Mouse (Mus musculus) liver, embryonic 14.5 days (tissue): Measurements from ENCODE around the gene 2310011J03Rik. TPM values are rescaled to one million over a fixed set of nuclear protein-coding genes. Genes with fewer than 3 reads are reported as not detected.
A peak's percentile ranks its signal among the peaks of the same experiment; 100 is the strongest.

Experiments
- ATAC-seq: fragments of 200-750 bp; cut with Nextera tagmentation; 2 replicates; pipeline ENCODE4 v1.8.0; 2017; ENCODE audit warnings: moderate number of reproducible peaks, mild to moderate bottlenecking, moderate library complexity; ENCODE audit not compliant: insufficient read depth
- DNase-seq, 3 experiments: peaks; one replicate each; pipeline ENCODE4 v3.0.0-alpha.2; 2012 to 2013; ENCODE audit warnings: low read depth in 3 of 3, low spot score in 3 of 3
- H3K27ac ChIP-seq: fragments of 300-500 bp; sonication (generic); 2 replicates; pipeline ENCODE4 v1.5.1; 2014; ENCODE audit warnings: moderate library complexity, mild to moderate bottlenecking, control low read depth, inconsistent platforms
- H3K27me3 ChIP-seq: fragments of 300-500 bp; sonication (generic); 2 replicates; pipeline ENCODE4 v1.6.1; 2014; ENCODE audit warnings: mild to moderate bottlenecking, low read length, moderate library complexity; ENCODE audit not compliant: control insufficient read depth, insufficient read depth
- H3K36me3 ChIP-seq: fragments of 300-500 bp; sonication (generic); replicated peaks from 2 replicates; pipeline ENCODE4 v1.6.1; 2014; ENCODE audit warnings: low read depth; ENCODE audit not compliant: control insufficient read depth, insufficient read depth
- H3K4me1 ChIP-seq, 2 experiments: fragments of 200-500 bp in 1 of 2; fragments of 300-500 bp in 1 of 2; sonication (generic) in 1 of 2; replicated peaks; 2 replicates each; pipeline ENCODE4 v1.6.1; 2012 to 2014; ENCODE audit warnings: antibody characterized with exemption in 1 of 2, inconsistent platforms in 1 of 2, low read length in 1 of 2; ENCODE audit not compliant: control insufficient read depth in 2 of 2, insufficient read depth in 2 of 2
- H3K4me2 ChIP-seq: fragments of 300-500 bp; sonication (generic); 2 replicates; pipeline ENCODE4 v1.6.1; 2014; ENCODE audit warnings: low read depth, mild to moderate bottlenecking, control low read depth, moderate library complexity
- H3K4me3 ChIP-seq, 2 experiments: fragments of 200-500 bp in 1 of 2; fragments of 300-500 bp in 1 of 2; sonication (generic) in 1 of 2; 2 replicates each; pipeline ENCODE4 v1.5.1; 2012 to 2014; ENCODE audit warnings: low read depth in 2 of 2, low read length in 2 of 2, mild to moderate bottlenecking in 2 of 2, control low read depth in 1 of 2, inconsistent platforms in 1 of 2, moderate library complexity in 1 of 2; ENCODE audit not compliant: insufficient read depth in 1 of 2
- H3K9ac ChIP-seq: fragments of 300-500 bp; sonication (generic); replicated peaks from 2 replicates; pipeline ENCODE4 v1.6.1; 2014; ENCODE audit warnings: mild to moderate bottlenecking, control low read depth, moderate library complexity
- H3K9me3 ChIP-seq: fragments of 300-500 bp; sonication (generic); 2 replicates; pipeline ENCODE4 v1.6.1; 2016; ENCODE audit warnings: low read length, mixed read lengths; ENCODE audit not compliant: control insufficient read depth
- CTCF ChIP-seq: IDR thresholded peaks from 2 replicates; pipeline ENCODE4 v1.5.1; 2016; ENCODE audit warnings: antibody characterized with exemption, low read depth, control low read depth
- EP300 ChIP-seq: IDR thresholded peaks from 2 replicates; pipeline ENCODE4 v1.6.1; 2016; ENCODE audit warnings: antibody characterized with exemption, low read depth
- WGBS: fragments of 180-500 bp; shearing (Covaris S2); extraction: QIAGEN DNeasy Blood & Tissue Kit; methylation state at CpG from one replicate; pipeline ENCODE4 v1.1.7; 2014; ENCODE audit not compliant: insufficient replicate concordance; 5-methylcytosine and 5-hydroxymethylcytosine counted together
- polyA plus RNA-seq, 2 experiments: library from polyadenylated mRNA; depleted of rRNA in 1 of 2; stranded (reverse) in 1 of 2; unstranded in 1 of 2; fragments of >200 nt; fragmentation: Nextera tagmentation in 1 of 2; extraction: Ambion mirVana in 1 of 2; gene quantifications; 2 replicates each; pipeline versions ENCODE4 v1.2.1 to v1.2.3; 2012 to 2014

The 2310011J03Rik gene
- polyA plus RNA-seq, 2 experiments: 24.3 to 29.5 TPM

GRCm38 (mm10) chr10:80292251-80293146 is 27.8 kb downstream of the 2310011J03Rik start, which contains the start of gene Rps15:
Rps15 (plus strand) TSS chr10:80292453.
- peaks cover 7% of the 10 kb centered on the region; the same call in 1 of the 2 replicates for H3K27me3 ChIP-seq

GRCm38 (mm10) chr10:80288657-80289056 is 31.7 kb downstream of the 2310011J03Rik start:
- Histone ChIP-seq H3K4me1 (peaks cover 6 to 7% of the 10 kb centered on the region in 2 experiments), H3K4me2 (no peak overlapping the region), H3K36me3 (peaks cover 43% of the 10 kb centered on the region), H3K9me3 (no peaks in the 10 kb centered on the region), H3K27me3 (no peaks in the 10 kb centered on the region), H3K27ac (no peak overlapping the region), H3K9ac (no peak overlapping the region), H3K4me3 (no peak overlapping the region)
- DNase-seq: no peak
- 72% methylated on average over 8 of the region's 8 CpGs for WGBS
- TF ChIP-seq EP300 (no peak), CTCF (peak; percentile 48)
- ATAC-seq: no peak

More at GRCm38 (mm10) chr10:80292251-80293146, 27.8 kb downstream of the 2310011J03Rik start, which contains the start of gene Rps15:
- TF ChIP-seq CTCF: peak; percentile 93
- peak; percentile 14; the same call in 1 of the 2 replicates for TF ChIP-seq EP300
- Histone ChIP-seq H3K27ac (peak within 1 kb of the TSS; percentile 79), H3K4me1 (peaks cover 9 to 19% of the 10 kb centered on the region in 2 experiments), H3K9ac (peak within 1 kb of the TSS; percentile 99), H3K4me2 (peak within 1 kb of the TSS; percentile 84), H3K9me3 (no peaks in the 10 kb centered on the region), H3K4me3 (peak within 1 kb of the TSS; percentile 87 to 91), H3K36me3 (peaks cover 21% of the 10 kb centered on the region)
- ATAC-seq: peak; percentile 84
- DNase-seq: peak; percentile 89 to 92 (median 91)
- under 1% methylated on average over 72 of the region's 72 CpGs for WGBS

GRCm38 (mm10) chr10:80288097-80288496 is 32.2 kb downstream of the 2310011J03Rik start:
- peaks cover 44% of the 10 kb centered on the region for H3K36me3 ChIP-seq

GRCm38 (mm10) chr10:80285222-80286070 is 34.9 kb downstream of the 2310011J03Rik start:
- no peak overlapping the region for H3K9ac ChIP-seq
- peaks cover 65% of the 10 kb centered on the region for H3K36me3 ChIP-seq
- H3K4me2 ChIP-seq: no peak overlapping the region
- 79% methylated on average over 10 of the region's 15 CpGs for WGBS
- no peaks in the 10 kb centered on the region for H3K27me3 ChIP-seq
- H3K9me3 ChIP-seq: no peaks in the 10 kb centered on the region
- no peak overlapping the region for H3K4me3 ChIP-seq
- DNase-seq (no peak), ATAC-seq (no peak)
- no peaks in the 10 kb centered on the region for H3K4me1 ChIP-seq
- TF ChIP-seq EP300: no peak
- TF ChIP-seq CTCF: no peak
- H3K27ac ChIP-seq: no peak overlapping the region

More at GRCm38 (mm10) chr10:80288097-80288496, 32.2 kb downstream of the 2310011J03Rik start:
- WGBS: 89% methylated on average over 12 of the region's 12 CpGs
- ATAC-seq: no peak
- H3K27me3 ChIP-seq: no peaks in the 10 kb centered on the region
- H3K9me3 ChIP-seq: no peaks in the 10 kb centered on the region
- H3K27ac ChIP-seq: no peak overlapping the region
- TF ChIP-seq EP300 (no peak), CTCF (no peak)
- no peak overlapping the region for H3K9ac ChIP-seq
- peaks cover 4% of the 10 kb centered on the region in 2 experiments for H3K4me1 ChIP-seq
- no peak for DNase-seq
- H3K4me2 ChIP-seq: no peak overlapping the region
- no peak overlapping the region for H3K4me3 ChIP-seq
